Mouse (Mus musculus): Measurements from ENCODE around the gene Wdr43.
"Not testable (repeated sequence)": the region's sequence is repeated elsewhere in the genome, so short reads cannot be mapped to it uniquely, and the experiment has no call there.

Gene Wdr43

GRCm38 (mm10) chr17:71615638-71616318 lies at the start of gene Wdr43:
Gene Wdr43 (plus strand): TSS chr17:71615895.
- DNase-seq: peak; percentile 98

DNA sequence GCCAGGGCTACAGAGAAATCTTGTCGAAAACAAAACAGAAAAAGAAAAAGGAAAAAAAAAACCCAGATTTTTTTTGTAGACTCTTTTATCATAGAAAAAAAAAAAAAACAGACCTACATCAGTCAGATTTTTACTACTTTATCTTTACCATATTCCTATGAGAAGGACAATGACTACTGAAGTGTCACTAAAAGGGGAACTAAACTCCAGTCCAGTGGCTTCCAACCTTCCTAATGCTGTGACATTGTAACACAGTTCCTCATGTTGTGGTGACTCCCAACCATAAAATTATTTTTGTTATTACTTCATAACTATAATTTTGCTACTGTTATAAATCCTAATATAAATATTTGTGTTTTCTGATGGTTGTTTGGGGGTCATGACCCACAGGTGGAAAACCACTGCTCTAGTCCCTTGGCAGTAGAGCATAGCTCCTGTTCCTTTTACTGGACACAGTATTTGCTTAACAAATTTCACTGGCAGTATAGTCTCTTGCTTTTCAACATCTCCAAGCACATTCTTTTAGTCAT lies 36.5 kb upstream of the Wdr43 start:
- no peak for DNase-seq

DNA sequence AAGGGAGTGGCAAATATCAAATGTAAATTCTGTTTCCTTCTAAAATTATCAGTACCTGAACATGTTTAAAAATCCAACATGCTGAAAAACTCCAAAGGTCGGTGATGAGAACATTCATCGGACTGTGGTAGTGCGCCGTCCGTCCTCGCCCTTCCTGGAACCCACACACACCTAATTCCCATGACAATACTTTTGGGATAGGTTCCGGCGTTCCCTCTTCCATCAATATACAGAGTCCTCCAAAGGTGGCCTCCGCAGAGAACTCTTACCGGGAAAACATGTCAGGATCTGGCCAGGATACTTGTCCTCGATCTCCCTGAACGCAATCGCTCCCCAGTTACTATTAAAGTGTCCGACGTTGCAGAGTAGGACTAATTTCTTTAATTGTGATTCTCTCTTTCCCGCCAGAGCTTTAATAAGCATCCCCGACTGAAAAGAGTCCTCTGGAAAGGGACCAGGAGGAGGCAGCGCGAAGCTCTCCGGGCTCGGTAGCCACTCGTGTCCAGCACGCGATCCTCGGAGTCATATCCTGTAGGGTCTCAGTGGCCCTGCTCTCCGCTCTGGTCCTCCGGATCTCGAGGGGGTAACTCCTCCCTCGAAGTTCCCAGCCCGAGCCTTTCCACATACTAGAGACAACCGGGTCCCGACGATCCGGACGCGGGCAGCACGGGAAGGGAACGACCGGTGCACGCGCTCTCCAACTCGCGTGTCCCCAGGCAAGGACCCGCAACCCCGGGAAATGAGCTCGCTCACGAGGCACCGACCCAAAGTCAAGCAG lies 17.6 kb upstream of the Wdr43 start:
- no peak for DNase-seq

GRCm38 (mm10) chr17:71598659-71599554 lies 16.8 kb upstream of the Wdr43 start:
- peak; percentile 91 for DNase-seq

DNA sequence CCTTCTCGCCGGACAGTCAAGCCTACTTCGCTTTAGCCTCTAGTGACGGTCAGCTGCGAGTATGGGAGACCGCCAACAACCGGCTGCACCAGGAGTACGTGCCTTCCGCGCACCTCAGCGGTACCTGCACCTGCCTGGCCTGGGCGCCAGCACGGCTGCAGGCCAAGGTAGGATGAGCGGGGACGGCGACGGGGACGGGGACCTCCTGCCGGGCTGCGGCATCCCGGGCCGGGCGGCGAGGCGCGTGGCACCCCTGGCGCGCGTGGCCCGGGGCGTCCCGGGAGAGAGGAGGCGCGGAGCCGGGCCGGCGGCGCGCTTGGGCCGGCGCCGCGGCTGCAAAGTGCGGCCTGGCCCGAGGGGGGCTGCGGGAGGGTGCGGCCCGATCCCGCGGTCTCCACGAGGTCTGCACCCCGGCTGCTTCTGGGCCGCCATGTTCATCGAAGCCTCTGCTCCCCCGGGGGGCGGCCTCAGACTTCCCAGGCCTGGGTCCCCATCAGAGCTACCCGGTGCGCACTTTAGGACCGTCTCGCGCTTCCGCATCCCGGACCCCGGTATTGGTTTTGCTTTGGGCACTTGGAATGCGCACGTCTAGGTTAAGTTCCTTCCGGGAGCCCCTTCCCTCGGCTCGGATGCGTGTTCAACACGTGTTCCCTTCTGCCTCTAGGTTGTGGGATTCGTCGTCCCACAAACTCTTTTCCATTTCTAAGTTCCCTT lies 781 bp downstream of the Wdr43 start:
- no peak for DNase-seq

DNA sequence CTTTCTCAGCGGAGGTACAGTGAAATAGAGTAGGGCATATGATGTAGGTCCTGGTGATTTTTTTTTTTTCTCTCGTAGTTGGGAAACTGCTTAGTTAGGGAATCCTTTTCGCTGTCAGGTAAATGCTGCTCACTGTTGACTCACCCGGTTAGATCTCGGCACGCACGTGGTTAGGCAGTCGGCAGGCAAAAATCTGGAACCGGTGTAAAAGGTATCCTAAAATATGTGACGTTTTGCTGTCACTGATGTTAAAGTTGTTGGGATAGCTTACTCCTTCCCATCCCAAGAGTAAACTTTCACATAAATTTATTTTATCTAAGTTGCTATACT lies 1.3 kb downstream of the Wdr43 start:
- DNase-seq: no peak

DNA sequence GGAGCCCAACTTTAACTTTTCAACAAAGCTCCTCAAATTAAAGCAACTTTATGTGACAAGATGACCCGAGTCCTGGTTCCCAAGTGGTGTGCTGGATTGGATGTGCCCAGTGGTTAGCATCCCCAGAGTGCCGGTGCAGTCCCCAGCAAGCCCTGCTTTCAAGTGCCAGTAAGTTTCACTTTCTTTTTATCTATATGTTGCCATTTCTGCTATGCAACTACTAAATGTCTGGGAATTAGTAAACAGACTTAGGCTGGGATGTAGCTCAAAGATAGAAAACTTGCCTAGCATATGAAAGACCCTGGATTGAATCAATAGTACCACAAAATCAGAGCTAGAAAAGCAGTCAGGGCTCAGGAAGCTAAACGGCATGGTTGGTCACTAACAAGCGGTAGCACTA lies 2.3 kb downstream of the Wdr43 start:
- DNase-seq: no peak

GRCm38 (mm10) chr17:71631806-71632205 lies 16.1 kb downstream of the Wdr43 start:
- DNase-seq: no peak

- no peak for DNase-seq
Observed at GRCm38 (mm10) chr17:71633350-71633749, 17.7 kb downstream of the Wdr43 start.

DNA sequence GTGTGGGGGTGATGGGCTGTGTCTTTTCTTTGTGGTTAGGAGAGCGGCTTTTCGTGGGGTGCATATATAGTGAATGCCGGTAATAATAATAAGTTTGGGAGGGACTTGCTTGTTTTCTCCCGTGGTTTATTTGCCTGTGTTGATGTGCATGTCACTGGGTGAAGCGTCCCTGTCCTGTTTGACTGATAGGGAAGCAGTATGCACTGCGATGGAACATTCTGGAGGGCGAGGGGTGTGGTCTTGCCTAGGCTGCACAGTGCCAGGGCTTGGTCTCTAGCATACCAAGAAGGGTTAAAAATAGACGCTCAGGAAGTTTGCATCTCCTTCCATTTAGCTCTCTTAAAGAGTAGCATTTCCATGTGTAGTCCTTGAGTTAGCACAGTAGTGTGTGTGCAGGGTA lies 21.1 kb downstream of the Wdr43 start:
- no peak for DNase-seq

DNA sequence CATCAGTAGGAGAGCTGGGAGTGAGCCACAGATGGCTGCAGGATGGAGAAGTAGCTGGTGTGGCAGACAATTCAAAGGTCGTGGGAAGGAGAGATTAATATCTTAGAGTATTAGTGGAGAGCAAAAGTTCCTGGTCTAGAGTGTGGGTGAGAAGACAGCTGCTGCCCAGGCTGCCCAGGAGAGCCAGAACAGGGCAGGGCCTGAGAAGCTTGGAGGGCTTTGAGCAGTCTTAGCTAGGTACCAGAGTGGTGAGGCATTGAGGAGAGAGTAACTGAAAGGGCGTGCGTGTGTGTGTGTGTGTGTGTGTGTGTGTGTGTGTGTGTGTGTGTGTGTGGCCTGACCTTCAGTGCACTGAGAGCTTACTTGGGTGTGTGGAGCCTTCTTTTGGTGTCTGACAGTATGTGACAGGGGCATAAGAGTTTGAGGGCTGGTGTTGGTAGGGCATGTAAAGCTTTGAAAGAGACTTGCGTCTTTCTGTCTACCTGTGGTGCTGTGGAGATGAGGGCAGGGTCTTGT lies 22.1 kb downstream of the Wdr43 start:
- DNase-seq: no peak

GRCm38 (mm10) chr17:71639056-71639455 lies 23.4 kb downstream of the Wdr43 start:
- not testable (repeated sequence) for DNase-seq

GRCm38 (mm10) chr17:71640421-71641085 lies 24.9 kb downstream of the Wdr43 start:
- DNase-seq: no peak

GRCm38 (mm10) chr17:71642190-71642589 lies 26.5 kb downstream of the Wdr43 start:
- no peak for DNase-seq

DNA sequence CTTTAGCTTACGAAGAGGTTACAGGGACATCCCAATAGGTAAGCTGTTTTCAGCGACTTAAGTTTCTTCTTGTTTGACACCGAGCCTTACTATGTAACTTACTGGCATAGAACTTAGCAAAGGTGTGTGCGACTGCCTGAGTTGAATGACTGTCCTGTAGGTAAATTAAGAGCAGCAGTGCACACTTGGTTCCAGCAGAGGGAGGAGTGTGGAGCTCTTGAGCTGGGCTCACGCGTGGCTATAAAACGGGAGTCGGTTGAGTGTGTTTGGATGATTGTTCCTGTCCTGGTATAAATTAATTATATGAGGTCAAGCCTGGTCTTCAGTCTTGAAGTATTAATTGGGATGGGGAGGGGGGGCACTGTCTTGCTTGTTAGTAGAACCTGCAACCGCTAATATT lies 34.3 kb downstream of the Wdr43 start:
- no peak for DNase-seq

- no peak for DNase-seq
Observed at GRCm38 (mm10) chr17:71652495-71652894, 36.8 kb downstream of the Wdr43 start.

GRCm38 (mm10) chr17:71652934-71653333 lies 37.2 kb downstream of the Wdr43 start:
- no peak for DNase-seq

DNA sequence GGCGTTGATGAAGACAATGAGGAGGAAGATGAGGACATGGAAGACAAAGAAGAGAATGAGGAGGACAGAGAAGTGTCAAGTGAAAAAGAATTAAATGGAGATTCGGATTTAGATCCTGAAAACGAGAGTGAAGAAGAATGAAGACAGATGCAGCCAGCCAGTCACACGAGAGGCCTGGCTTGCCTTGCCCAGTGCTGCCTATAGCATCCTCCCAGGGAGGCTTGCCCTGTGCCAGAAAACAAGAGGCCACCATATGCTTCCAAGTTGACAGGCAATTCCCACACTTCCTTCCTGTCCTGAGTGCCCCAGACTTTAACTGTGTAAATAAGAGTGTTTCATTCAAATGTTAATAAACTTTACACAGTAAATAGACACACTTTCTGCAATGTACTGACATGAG lies 41.8 kb downstream of the Wdr43 start:
- DNase-seq: no peak

- no peak for DNase-seq
Observed at GRCm38 (mm10) chr17:71658666-71659065, 43.0 kb downstream of the Wdr43 start.

DNA sequence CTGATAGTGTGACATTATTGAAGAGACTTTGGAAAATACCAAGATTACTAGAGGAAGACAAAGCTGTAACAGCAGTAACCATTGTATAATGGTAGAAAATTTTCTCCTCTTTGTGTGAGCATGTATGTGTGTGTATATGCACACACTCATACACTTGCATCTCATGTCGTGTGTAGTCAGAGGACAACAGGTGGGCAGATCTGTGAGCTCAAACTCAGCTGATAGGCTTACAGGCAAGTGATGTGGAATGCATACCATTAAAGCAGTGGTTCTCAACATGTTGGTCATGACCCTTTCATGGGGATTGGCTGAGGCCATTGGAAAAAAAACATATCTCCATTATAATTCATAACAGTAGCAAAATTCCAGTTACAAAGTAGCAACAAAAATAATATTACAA lies 44.7 kb downstream of the Wdr43 start:
- DNase-seq: no peak

- peak; percentile 71 for DNase-seq
Observed at GRCm38 (mm10) chr17:71662751-71663250, 47.1 kb downstream of the Wdr43 start.

DNA sequence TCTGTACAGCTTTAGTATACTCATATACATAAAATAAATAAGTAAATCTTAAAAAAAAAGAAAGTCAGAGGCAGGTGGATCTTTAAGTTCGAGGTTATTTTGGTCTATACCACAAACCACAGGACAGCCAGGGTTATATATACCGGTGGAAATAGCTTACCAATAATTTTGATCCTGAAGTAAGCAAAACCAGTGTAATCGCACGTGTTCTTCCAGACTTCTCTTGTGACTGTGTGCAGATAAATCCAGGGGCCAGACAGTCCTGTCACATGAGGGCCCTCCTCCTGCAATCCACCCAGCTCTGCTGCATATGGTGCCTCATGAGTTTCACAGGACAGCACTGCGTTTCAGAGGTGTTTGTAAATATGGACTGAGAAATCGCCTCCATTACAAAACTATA lies 47.8 kb downstream of the Wdr43 start:
- no peak for DNase-seq
